Mouse (Mus musculus) WW6 (cell line): ENCODE results near the gene Gm10230.
"Not testable (repeated sequence)": the region's sequence is repeated elsewhere in the genome, so short reads cannot be mapped to it uniquely, and the experiment has no call there.

Source experiments
- DNase-seq: peaks from one replicate; pipeline ENCODE4 v3.0.0-alpha.2; 2013; ENCODE audit warnings: low read depth, low spot score

The Gm10230 gene

GRCm38 (mm10) chrX:27494782-27495181 lies at the start of gene Gm10230:
Gene Gm10230 (minus strand): TSS chrX:27494882.
- DNase-seq, result not testable (repeated sequence)
